Mouse (Mus musculus) hindbrain, embryonic 14.5 days (tissue): ENCODE data around the gene Atg5. TPM values are rescaled to one million over a fixed set of nuclear protein-coding genes. Genes with fewer than 3 reads are reported as not detected.
A peak's percentile ranks its signal among the peaks of the same experiment; 100 is the strongest.

ENCODE experiments used
- ATAC-seq: fragments of 200-750 bp; cut with Nextera tagmentation; 2 replicates; pipeline ENCODE4 v1.8.0; 2017; ENCODE audit warnings: moderate number of reproducible peaks, mild to moderate bottlenecking, moderate TSS enrichment, moderate library complexity; ENCODE audit not compliant: low FRiP score
- DNase-seq: peaks from one replicate; pipeline ENCODE4 v3.0.0-alpha.2; 2015; ENCODE audit warnings: low spot score
- H3K27ac ChIP-seq: fragments of 300-500 bp; sonication (generic); 2 replicates; pipeline ENCODE4 v1.5.1; 2014; ENCODE audit warnings: mild to moderate bottlenecking, moderate library complexity
- H3K27me3 ChIP-seq: fragments of 300-500 bp; sonication (generic); 2 replicates; pipeline ENCODE4 v1.6.1; 2014; ENCODE audit warnings: mild to moderate bottlenecking, low read length, mixed read lengths; ENCODE audit not compliant: control insufficient read depth, insufficient read depth
- H3K36me3 ChIP-seq: fragments of 300-500 bp; sonication (generic); replicated peaks from 2 replicates; pipeline ENCODE4 v1.6.1; 2014; ENCODE audit not compliant: control insufficient read depth, insufficient read depth
- H3K4me1 ChIP-seq: fragments of 300-500 bp; sonication (generic); replicated peaks from 2 replicates; pipeline ENCODE4 v1.6.1; 2014; ENCODE audit warnings: antibody characterized with exemption, low read length, mixed read lengths; ENCODE audit not compliant: control insufficient read depth, insufficient read depth
- H3K4me2 ChIP-seq: fragments of 300-500 bp; sonication (generic); replicated peaks from 2 replicates; pipeline ENCODE4 v1.6.1; 2014; ENCODE audit warnings: mild to moderate bottlenecking, moderate library complexity
- H3K4me3 ChIP-seq: fragments of 300-500 bp; sonication (generic); replicated peaks from 2 replicates; pipeline ENCODE4 v1.5.1; 2014; ENCODE audit warnings: mild to moderate bottlenecking, low read length
- H3K9ac ChIP-seq: fragments of 300-500 bp; sonication (generic); 2 replicates; pipeline ENCODE4 v1.6.1; 2014
- H3K9me3 ChIP-seq: fragments of 300-500 bp; sonication (generic); 2 replicates; pipeline ENCODE4 v1.6.1; 2016; ENCODE audit warnings: low read length; ENCODE audit not compliant: control insufficient read depth
- WGBS: fragments of 180-500 bp; shearing (Covaris S2); extraction: QIAGEN DNeasy Blood & Tissue Kit; methylation state at CpG from one replicate; pipeline ENCODE4 v1.1.7; 2014; 5-methylcytosine and 5-hydroxymethylcytosine counted together
- polyA plus RNA-seq: library from polyadenylated mRNA; unstranded; fragments of >200 nt; fragmentation: Nextera tagmentation; extraction: Ambion mirVana; gene quantifications from 2 replicates; pipeline ENCODE4 v1.2.1, GENCODE M21; 2014

Gene Atg5
- polyA plus RNA-seq, 1 experiment from 2014 or later = 41.6 TPM

DNA sequence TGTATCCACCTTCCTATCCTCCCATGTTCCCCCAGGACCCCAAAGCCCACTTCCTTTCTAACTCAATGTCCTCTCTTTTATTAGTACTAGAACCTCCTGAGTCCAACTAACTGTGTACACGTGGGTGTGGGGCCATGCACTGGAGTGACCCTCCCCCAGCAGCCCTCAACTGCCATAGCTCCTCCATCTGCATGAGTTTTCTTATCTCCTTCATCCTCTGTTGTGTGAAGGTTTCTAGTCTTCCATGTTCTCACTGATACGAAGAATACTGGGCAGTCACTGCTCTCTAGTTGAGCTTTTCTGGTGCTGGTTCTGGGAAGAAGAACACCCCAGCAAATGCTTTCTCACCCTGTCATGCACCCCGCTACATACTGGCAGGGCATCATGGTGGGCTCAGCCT, 104.1 kb downstream of the Atg5 start:
- Histone ChIP-seq H3K4me2 (no peak overlapping the region), H3K27me3 (no peaks in the 10 kb centered on the region), H3K4me3 (no peak overlapping the region), H3K27ac (no peak overlapping the region), H3K9ac (no peak overlapping the region), H3K36me3 (no peaks in the 10 kb centered on the region), H3K4me1 (no peaks in the 10 kb centered on the region), H3K9me3 (no peaks in the 10 kb centered on the region)
- ATAC-seq (no peak), DNase-seq (no peak)
- 85% methylated on average over 3 of the region's 3 CpGs for WGBS

DNA sequence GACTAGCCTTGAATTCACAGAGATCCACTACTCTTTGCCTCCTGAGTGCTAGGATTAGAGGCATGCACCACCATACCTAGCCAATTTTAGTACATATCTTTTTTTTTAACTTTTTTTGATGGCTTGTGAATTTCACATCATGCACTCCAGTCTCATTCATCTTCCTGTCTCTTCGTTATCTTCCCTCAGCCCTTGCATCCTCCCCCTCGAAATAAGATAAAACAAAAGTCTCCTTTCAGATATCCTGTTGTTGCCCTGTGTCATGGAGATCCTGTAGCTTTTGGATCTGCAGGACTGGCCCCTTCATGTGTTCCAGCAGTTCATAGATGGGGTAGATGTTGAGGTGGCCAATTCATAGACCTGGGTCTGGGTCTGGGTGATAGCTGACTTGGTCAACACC, 106.5 kb downstream of the Atg5 start:
- H3K27me3 ChIP-seq = no peaks in the 10 kb centered on the region

DNA sequence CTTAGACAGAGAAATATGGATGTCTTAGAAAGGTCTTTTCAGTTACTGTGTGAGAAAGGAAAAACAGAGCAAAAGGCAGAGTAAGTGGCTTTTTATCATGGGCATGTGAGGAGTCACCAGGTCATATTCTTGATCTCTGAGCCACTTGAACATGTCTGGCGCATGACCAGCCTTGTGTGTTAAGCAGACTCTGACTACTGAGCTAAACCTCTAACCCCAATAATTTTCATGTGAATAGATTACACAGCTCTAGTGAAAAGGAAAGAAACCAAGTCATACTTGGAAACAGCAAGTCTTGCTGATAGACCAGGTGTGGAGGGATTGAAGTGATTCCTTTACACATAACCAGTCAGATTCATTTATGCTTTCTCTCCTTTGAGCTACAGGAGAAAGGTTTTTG, 107.3 kb downstream of the Atg5 start:
- H3K4me3 ChIP-seq = no peak overlapping the region
- WGBS = 85% methylated on average over 1 of the region's 1 CpGs
- H3K27ac ChIP-seq = no peak overlapping the region
- no peak overlapping the region for H3K4me2 ChIP-seq
- no peak overlapping the region for H3K9ac ChIP-seq
- no peaks in the 10 kb centered on the region for H3K9me3 ChIP-seq
- DNase-seq (no peak), ATAC-seq (no peak)
- H3K36me3 ChIP-seq = no peaks in the 10 kb centered on the region
- H3K4me1 ChIP-seq = peaks cover 6% of the 10 kb centered on the region
- no peaks in the 10 kb centered on the region for H3K27me3 ChIP-seq

More for the DNA sequence above, 106.5 kb downstream of the Atg5 start:
- 90% methylated on average over 2 of the region's 2 CpGs for WGBS
- no peak overlapping the region for H3K9ac ChIP-seq
- no peaks in the 10 kb centered on the region for H3K9me3 ChIP-seq
- ATAC-seq (no peak), DNase-seq (no peak)
- H3K27ac ChIP-seq = no peak overlapping the region
- no peak overlapping the region for H3K4me2 ChIP-seq
- H3K4me1 ChIP-seq = no peaks in the 10 kb centered on the region
- H3K36me3 ChIP-seq = no peaks in the 10 kb centered on the region
- no peak overlapping the region for H3K4me3 ChIP-seq

DNA sequence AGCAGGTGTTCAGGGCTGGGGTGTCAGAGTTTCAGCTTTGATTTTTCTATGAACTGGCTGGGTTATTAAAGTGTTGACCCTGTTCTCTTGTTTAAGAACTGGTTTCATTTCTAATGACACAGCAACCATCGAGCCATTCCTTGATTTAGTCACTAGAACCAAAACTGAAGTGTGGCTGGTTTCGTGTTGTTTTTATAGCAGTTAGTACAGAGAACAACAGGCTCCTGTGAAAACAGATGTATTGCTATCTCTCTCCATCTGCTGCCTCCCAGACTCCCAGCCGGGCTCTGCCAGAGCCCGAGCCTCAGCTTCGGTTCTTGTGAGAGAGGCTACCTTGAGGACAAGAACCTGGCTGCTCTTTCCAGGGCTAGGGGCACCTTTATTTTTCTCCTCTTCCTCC, 109.7 kb downstream of the Atg5 start:
- H3K36me3 ChIP-seq = no peaks in the 10 kb centered on the region
- H3K9ac ChIP-seq = no peak overlapping the region
- H3K27me3 ChIP-seq = no peaks in the 10 kb centered on the region
- ATAC-seq = no peak
- no peak for DNase-seq
- no peak overlapping the region for H3K27ac ChIP-seq
- peaks cover 12% of the 10 kb centered on the region for H3K4me1 ChIP-seq
- WGBS = 85% methylated on average over 5 of the region's 5 CpGs
- H3K9me3 ChIP-seq = no peaks in the 10 kb centered on the region
- H3K4me2 ChIP-seq = no peak overlapping the region
- H3K4me3 ChIP-seq = no peak overlapping the region

DNA sequence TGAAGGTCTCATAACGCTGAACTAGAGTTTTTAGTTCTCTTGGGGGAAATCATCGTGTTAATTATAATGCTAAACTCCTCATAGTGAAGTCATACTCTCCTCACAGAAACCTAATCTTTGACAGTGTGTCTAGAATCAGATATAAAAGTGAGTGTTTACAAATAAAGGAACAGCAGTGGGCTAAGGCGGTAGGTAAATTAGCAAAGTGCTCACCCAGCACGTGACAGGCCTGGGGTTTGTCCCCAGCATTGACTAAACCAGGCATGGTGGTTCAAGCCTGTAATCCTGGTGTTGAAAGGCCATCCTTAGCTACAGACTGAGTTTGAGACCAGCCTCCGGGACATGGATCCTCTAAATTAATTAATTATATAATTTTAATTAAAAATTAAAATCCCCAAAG, 110.2 kb downstream of the Atg5 start:
- Histone ChIP-seq H3K36me3 (no peaks in the 10 kb centered on the region), H3K27ac (no peak overlapping the region), H3K27me3 (no peaks in the 10 kb centered on the region), H3K9ac (no peak overlapping the region), H3K4me2 (no peak overlapping the region), H3K9me3 (no peaks in the 10 kb centered on the region), H3K4me1 (peaks cover 12% of the 10 kb centered on the region), H3K4me3 (no peak overlapping the region)
- DNase-seq = no peak
- 85% methylated on average over 5 of the region's 5 CpGs for WGBS
- no peak for ATAC-seq

DNA sequence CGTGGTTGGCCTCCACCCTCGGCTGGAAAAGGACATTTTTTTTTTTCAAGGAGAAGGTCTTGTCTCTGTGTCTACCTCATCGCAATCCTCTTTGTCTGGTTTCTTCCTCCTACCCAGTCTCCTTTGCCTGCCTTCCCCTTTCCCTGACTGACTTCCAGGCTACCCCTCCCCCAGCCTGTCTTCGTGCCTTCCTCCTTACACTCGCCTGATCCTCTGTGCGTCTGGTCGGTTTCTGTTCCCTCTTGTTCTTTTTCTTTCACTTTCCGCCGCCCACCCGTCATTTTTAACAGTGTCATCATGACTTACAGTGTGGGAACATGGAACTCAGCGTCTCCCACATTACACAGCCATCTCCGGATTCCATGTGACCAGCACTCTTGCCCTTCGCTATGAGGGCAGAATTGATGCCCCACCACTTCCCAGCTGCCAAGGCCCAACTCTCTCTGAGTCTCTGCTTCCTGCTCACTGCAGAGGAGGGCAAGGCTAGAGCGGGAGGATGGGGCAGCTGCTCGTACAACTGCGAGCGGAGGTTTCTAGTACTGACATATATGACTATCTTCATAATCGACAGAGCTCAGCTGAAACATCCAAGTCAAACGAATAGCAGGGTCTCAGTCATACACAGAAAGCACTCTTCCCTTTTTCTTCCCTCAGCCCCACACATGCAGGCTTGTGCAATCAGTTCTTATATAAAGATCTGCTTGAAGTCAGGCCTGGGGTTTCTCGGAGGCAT, 112.5 kb downstream of the Atg5 start:
- Histone ChIP-seq H3K4me3 (no peak overlapping the region), H3K36me3 (no peaks in the 10 kb centered on the region), H3K4me2 (no peak overlapping the region), H3K4me1 (peaks cover 12% of the 10 kb centered on the region), H3K9ac (no peak overlapping the region), H3K27ac (no peak overlapping the region), H3K27me3 (no peaks in the 10 kb centered on the region), H3K9me3 (no peaks in the 10 kb centered on the region)
- 55% methylated on average over 20 of the region's 20 CpGs for WGBS
- DNase-seq (no peak), ATAC-seq (no peak)

DNA sequence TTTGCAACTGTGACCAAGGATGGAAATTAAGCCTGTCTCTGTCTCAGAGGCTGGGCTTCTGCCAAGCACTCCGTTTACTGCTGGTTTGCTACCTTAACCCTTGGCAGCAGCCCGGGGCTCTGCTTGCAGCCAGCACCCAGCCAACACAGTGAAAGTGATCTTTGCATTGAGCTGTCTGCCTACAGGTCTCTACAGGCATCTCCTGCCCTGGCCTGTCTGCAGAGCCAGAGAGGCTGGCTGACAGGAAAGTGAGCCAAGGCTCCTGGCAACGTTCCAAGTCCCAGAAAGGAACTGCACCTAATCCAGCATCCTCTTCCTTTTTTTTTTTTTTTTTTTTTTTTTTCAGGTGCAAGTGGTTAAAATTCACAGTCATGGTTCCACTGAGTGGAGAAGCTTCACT, 113.2 kb downstream of the Atg5 start:
- DNase-seq = peak; percentile 62
- peak; percentile 82; the same call in 1 of the 2 replicates for ATAC-seq
- 24% methylated on average over 3 of the region's 3 CpGs for WGBS
- H3K4me2 ChIP-seq = no peak overlapping the region
- H3K9ac ChIP-seq = no peak overlapping the region
- H3K27me3 ChIP-seq = no peaks in the 10 kb centered on the region
- no peaks in the 10 kb centered on the region for H3K9me3 ChIP-seq
- H3K4me1 ChIP-seq = peaks cover 12% of the 10 kb centered on the region
- H3K4me3 ChIP-seq = no peak overlapping the region
- H3K27ac ChIP-seq = no peak overlapping the region
- no peaks in the 10 kb centered on the region for H3K36me3 ChIP-seq

DNA sequence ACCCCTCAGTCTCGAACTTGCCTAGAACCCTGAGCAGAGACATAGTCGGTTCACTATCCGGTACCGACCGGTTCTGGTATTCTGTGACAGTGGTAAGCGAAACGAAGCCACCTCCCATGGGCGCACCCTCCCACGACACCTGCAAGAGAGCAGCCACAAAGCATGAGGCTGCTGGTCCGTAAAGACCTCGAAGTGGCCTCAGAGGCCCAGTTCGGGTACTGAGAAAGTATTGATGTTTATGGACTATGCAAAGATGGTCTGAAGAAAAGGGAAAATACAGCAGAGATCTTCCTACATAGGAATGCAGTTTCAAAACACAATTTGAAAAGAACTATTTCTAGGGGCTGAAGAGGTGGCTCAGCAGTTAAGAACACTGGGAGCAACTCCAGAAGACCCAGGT, 113.8 kb downstream of the Atg5 start:
- H3K4me1 ChIP-seq = peaks cover 12% of the 10 kb centered on the region
- H3K9me3 ChIP-seq = no peaks in the 10 kb centered on the region
- H3K4me3 ChIP-seq = no peak overlapping the region
- no peaks in the 10 kb centered on the region for H3K36me3 ChIP-seq
- DNase-seq = no peak
- 0 out of 2 replicates have a peak, but pooled peaks have one; percentile 5 for ATAC-seq
- WGBS = 89% methylated on average over 12 of the region's 12 CpGs
- H3K9ac ChIP-seq = no peak overlapping the region
- H3K27me3 ChIP-seq = no peaks in the 10 kb centered on the region
- no peak overlapping the region for H3K4me2 ChIP-seq
- H3K27ac ChIP-seq = no peak overlapping the region

DNA sequence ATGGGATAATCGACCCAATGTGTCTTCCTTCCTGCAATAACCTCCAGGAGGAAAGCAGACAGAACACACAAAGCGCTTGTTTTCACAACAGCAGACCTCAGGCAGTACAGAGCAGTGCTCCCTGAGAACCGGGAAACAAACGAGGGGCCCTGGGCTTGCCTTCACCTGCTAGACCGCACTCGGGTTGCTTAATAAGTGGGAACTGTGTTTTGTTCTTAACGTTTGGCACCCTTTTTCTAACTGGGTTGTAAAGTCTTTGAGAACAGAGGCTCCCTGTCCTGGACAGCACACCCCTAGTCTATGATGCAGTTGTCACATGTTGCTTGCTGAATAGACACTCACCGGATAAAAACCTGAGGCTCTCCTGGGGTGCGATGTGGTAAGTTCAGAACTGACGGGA, 115.1 kb downstream of the Atg5 start:
- no peak overlapping the region for H3K27ac ChIP-seq
- no peak overlapping the region for H3K9ac ChIP-seq
- no peak overlapping the region for H3K4me2 ChIP-seq
- 80% methylated on average over 10 of the region's 10 CpGs for whole genome bisulfite sequencing
- DNase-seq (no peak), ATAC-seq (no peak)
- no peaks in the 10 kb centered on the region for H3K36me3 ChIP-seq
- no peak overlapping the region for H3K4me3 ChIP-seq
- H3K9me3 ChIP-seq = no peaks in the 10 kb centered on the region
- peaks cover 12% of the 10 kb centered on the region for H3K4me1 ChIP-seq
- H3K27me3 ChIP-seq = no peaks in the 10 kb centered on the region

DNA sequence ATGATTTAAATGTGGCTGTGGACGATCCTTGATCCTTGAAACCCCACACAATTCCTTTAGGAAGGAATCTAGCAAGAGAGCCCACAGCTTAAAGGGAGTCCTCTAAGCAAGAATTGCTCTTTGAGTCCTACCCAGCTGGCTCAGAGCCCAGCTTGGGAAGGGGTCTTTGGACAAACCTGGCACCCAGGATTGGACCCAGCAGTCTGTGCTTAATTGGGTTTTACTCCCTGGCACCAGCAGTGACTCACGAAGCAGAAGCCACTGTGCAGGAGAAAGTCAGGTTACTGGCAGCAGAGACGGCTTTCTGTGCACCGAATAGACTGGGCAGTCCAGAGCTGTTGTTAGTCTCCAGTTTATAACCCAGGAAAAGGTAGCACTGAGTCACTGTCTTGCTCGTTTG, 117.1 kb downstream of the Atg5 start:
- no peak overlapping the region for H3K9ac ChIP-seq
- no peak overlapping the region for H3K27ac ChIP-seq
- DNase-seq (peak; percentile 53), ATAC-seq (no peak; the same call in 1 of the 2 replicates)
- H3K27me3 ChIP-seq = no peaks in the 10 kb centered on the region
- H3K36me3 ChIP-seq = no peaks in the 10 kb centered on the region
- H3K4me2 ChIP-seq = no peak overlapping the region
- H3K4me1 ChIP-seq = peaks cover 9% of the 10 kb centered on the region
- no peaks in the 10 kb centered on the region for H3K9me3 ChIP-seq
- 69% methylated on average over 5 of the region's 5 CpGs for WGBS
- no peak overlapping the region for H3K4me3 ChIP-seq
